Mouse (Mus musculus) spleen, adult 2 months (tissue): Measurements from ENCODE around the gene Taok3. TPM values are rescaled to one million over a fixed set of nuclear protein-coding genes. Genes with fewer than 3 reads are reported as not detected.

Experiments
- DNase-seq, 2 experiments: peaks; one replicate each; pipeline versions ENCODE4 v3.0.0 to v3.0.0-alpha.2; 2012 to 2021; ENCODE audit warnings: low spot score in 2 of 2, low read depth in 1 of 2
- H3K27ac ChIP-seq: fragments of 200-500 bp; 2 replicates; pipeline ENCODE4 v1.5.1; 2012; ENCODE audit warnings: low read length, inconsistent platforms; ENCODE audit not compliant: insufficient read depth
- H3K27me3 ChIP-seq: fragments of 200-500 bp; 2 replicates; pipeline ENCODE4 v1.6.1; 2012; ENCODE audit warnings: mild to moderate bottlenecking, moderate library complexity, low read length, inconsistent platforms; ENCODE audit not compliant: control insufficient read depth, insufficient read depth
- H3K36me3 ChIP-seq: fragments of 200-500 bp; 2 replicates; pipeline ENCODE4 v1.6.1; 2012; ENCODE audit warnings: mild to moderate bottlenecking, low read length, inconsistent platforms; ENCODE audit not compliant: control insufficient read depth, insufficient read depth
- H3K4me1 ChIP-seq: fragments of 200-500 bp; 2 replicates; pipeline ENCODE4 v1.6.1; 2011; ENCODE audit warnings: inconsistent platforms; ENCODE audit not compliant: control insufficient read depth, insufficient read depth, insufficient read length
- H3K4me3 ChIP-seq: fragments of 200-500 bp; 2 replicates; pipeline ENCODE4 v1.5.1; 2011; ENCODE audit warnings: mild to moderate bottlenecking, inconsistent platforms; ENCODE audit not compliant: insufficient read depth, insufficient read length; ENCODE audit errors: extremely low read depth
- CTCF ChIP-seq: fragments of 200-500 bp; IDR thresholded peaks from 2 replicates; pipeline ENCODE4 v1.5.1; 2011; ENCODE audit warnings: mild to moderate bottlenecking, inconsistent platforms; ENCODE audit not compliant: insufficient read depth, insufficient read length, insufficient replicate concordance; ENCODE audit errors: extremely low read depth
- POLR2A ChIP-seq: fragments of 200-500 bp; IDR thresholded peaks from 2 replicates; pipeline ENCODE4 v1.6.1; 2011; ENCODE audit warnings: low read depth, low read length, inconsistent platforms
- WGBS: fragments of 180-500 bp; shearing (Covaris S2); methylation state at CpG from one replicate; pipeline ENCODE4 v1.1.7; 2018; 5-methylcytosine and 5-hydroxymethylcytosine counted together
- polyA plus RNA-seq: library from polyadenylated mRNA; depleted of rRNA; stranded (reverse); fragments of >200 nt; gene quantifications from 2 replicates; pipeline ENCODE4 v1.2.3, GENCODE M21; 2012

Taok3 gene
- polyA plus RNA-seq, 1 experiment: 18.4 TPM

DNA sequence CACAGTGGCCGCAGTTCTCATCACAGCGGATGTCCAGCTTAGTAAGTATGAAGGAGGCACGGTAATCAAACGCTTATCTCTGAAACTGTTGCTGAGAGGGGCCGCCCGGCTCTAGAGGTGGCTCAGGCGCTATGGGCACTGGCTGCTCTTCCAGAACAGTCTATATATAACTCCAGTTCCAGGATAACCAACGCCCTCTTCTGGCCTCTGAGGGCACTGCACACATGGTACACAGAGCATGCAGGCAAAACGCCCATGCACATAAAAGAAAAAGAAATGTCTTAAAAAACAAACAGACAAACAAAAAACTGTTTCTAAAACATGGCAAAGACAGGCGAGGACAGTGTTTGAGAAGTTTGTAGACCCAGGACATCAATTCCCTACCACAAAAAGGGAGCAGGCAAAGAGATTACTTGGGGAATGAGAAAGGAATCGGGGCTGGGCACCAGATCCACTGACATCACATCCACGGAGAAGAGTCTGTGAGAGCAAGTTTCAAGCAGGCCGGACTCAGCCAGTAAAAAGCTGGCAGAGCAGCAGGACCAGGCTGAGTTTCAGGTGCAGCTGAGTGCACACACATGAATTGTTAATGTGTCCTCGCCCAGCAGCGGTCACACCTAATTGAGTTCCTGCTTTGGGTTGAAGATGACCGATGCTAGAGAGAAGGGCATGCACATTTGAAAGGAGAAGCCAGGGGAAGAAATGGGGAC, 8.7 kb upstream of the Taok3 start:
- Histone ChIP-seq H3K36me3 (peaks cover 24% of the 10 kb centered on the region), H3K27ac (no peak overlapping the region), H3K4me3 (no peak overlapping the region), H3K4me1 (no peaks in the 10 kb centered on the region), H3K27me3 (no peaks in the 10 kb centered on the region)
- DNase-seq: no peak
- 93% methylated on average over 16 of the region's 16 CpGs for WGBS
- TF ChIP-seq CTCF (no peak), POLR2A (no peak)

DNA sequence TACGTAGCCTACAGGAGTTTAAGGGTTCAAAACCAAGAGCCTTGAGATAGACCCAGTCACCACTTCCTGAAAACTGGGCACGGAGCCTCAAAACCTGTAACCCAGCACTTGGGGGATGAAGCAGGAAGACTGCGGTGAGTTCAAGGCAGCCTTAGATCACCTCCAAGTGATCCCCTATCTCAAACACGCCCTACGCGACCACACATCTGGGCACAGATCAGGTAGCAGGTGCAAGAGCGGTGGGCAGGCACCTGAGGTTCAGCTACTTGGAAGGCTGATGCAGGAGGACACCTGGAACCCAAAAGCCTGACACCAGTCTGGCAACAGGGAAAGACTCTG, 8.2 kb upstream of the Taok3 start:
- Histone ChIP-seq H3K4me3 (no peak overlapping the region), H3K4me1 (no peaks in the 10 kb centered on the region), H3K27ac (no peak overlapping the region), H3K36me3 (peaks cover 20% of the 10 kb centered on the region), H3K27me3 (no peaks in the 10 kb centered on the region)
- TF ChIP-seq POLR2A: no peak
- no peak for TF ChIP-seq CTCF
- DNase-seq: no peak
- 77% methylated on average over 7 of the region's 7 CpGs for WGBS

GRCm38 (mm10) chr5:117113330-117113729, 6.6 kb upstream of the Taok3 start:
- Histone ChIP-seq H3K27me3 (no peaks in the 10 kb centered on the region), H3K36me3 (peaks cover 12% of the 10 kb centered on the region), H3K4me1 (no peaks in the 10 kb centered on the region), H3K4me3 (no peak overlapping the region), H3K27ac (no peak overlapping the region)
- 93% methylated on average over 7 of the region's 7 CpGs for WGBS
- TF ChIP-seq CTCF: no peak
- no peak for TF ChIP-seq POLR2A
- DNase-seq: no peak

DNA sequence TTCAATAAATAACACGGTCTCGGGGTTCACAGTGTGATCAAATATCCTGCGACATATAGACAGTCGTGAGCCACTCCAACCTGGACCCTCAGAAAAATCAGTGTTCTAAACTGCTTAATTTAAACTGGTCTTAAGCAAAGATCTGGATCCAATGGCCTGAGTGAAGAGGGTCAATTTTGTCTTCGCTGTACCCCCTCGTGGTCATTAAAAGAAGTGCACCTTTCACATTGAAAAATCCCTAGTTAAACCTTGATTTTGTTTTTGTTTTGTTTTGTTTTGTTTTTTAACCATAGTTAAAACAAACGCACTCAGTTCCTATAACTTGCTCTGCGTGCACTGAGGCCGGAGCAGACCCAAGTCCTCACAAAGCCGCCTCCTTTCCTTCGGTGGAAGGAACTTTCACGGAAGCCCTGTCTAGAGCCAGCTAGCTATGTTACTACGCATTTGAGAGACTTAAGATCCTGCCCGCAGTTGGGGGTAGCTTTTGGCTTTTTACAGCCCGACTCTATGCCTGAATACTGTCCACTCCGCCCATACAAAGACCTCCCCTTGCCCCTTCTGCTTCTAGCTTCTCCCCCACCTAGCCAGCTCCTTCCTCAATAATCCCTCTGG, 5.2 kb upstream of the Taok3 start:
- Histone ChIP-seq H3K36me3 (peaks cover 5% of the 10 kb centered on the region), H3K4me3 (peak overlapping the region; percentile 81), H3K27ac (peak overlapping the region; percentile 68), H3K27me3 (no peaks in the 10 kb centered on the region), H3K4me1 (no peaks in the 10 kb centered on the region; the same call in 1 of the 2 replicates)
- WGBS: 8% methylated on average over 16 of the region's 16 CpGs
- no peak for DNase-seq
- TF ChIP-seq CTCF (no peak), POLR2A (no peak)

GRCm38 (mm10) chr5:117115193-117115767, 4.6 kb upstream of the Taok3 start:
- Histone ChIP-seq H3K27me3 (no peaks in the 10 kb centered on the region), H3K4me3 (peak overlapping the region; percentile 81), H3K4me1 (no peaks in the 10 kb centered on the region; the same call in 1 of the 2 replicates), H3K27ac (peak overlapping the region; percentile 68), H3K36me3 (peaks cover 4% of the 10 kb centered on the region)
- TF ChIP-seq CTCF (no peak), POLR2A (no peak)
- WGBS: 1% methylated on average over 41 of the region's 43 CpGs
- DNase-seq: peak in 1 of 2 experiments; percentile 33

DNA sequence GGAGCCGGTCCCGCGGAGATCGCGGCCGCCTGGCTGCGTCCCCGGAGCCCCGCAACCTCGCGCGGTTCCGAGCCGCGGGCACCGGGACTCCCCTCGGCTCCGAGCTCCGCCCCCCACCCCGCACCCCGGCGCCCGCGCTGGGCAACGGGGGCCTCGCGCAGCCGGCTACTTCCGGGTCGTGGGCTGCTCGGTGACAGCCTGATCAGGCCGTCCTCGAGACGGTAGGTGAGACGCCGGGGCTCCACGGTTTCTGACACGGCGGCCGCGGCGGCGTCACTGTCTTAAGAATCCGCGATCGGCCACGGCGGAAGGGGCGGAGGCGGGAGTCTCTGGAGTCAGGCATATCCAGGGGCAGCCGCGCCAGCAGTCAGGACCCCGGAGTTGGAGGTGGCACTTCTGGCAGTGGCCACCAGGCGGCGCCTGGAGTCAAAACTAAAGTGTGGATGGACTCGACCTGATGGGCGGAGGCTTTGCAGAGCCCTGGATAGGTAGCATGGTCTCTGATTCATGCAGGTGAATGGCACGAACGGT, 4.0 kb upstream of the Taok3 start, which contains the start of gene Suds3:
TSS of gene Suds3 (minus strand) at position 278 of the 531 bp plus-strand sequence.
- no peaks in the 10 kb centered on the region; the same call in 1 of the 2 replicates for H3K4me1 ChIP-seq
- H3K27me3 ChIP-seq: no peaks in the 10 kb centered on the region; the same call in 1 of the 2 replicates
- DNase-seq: peak; percentile 79 to 90
- H3K36me3 ChIP-seq: peaks cover 4% of the 10 kb centered on the region
- TF ChIP-seq CTCF (peak; percentile 96), POLR2A (no peak)
- peak within 1 kb of the TSS; percentile 81 for H3K4me3 ChIP-seq
- peak within 1 kb of the TSS; percentile 87 for H3K27ac ChIP-seq
- under 1% methylated on average over 58 of the region's 59 CpGs for WGBS

DNA sequence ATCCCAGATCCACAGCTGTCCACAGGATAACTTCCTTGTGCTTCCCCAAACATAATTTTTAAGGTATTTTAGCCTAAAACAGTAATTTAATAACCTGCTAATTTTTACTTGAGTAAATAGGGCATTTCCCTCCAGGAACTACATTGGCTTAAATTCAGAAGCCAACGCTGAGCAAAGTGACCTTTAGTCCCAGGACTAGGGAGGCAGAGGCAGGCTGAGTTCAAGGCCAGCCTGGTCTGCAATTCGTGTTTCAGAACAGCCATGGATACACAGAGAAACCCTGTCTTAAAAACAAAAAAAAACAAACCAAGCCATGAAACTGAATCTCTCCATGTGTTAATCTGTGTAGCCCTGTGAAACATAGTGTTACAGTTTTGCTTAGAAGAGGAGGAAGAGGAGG, 3.3 kb upstream of the Taok3 start:
- no peaks in the 10 kb centered on the region; the same call in 1 of the 2 replicates for H3K4me1 ChIP-seq
- no peak overlapping the region for H3K27ac ChIP-seq
- no peak for TF ChIP-seq CTCF
- no peak for TF ChIP-seq POLR2A

More for the DNA sequence above, 3.3 kb upstream of the Taok3 start:
- H3K27me3 ChIP-seq: no peaks in the 10 kb centered on the region; the same call in 1 of the 2 replicates
- WGBS: 76% methylated on average over 2 of the region's 2 CpGs
- no peak overlapping the region for H3K4me3 ChIP-seq
- H3K36me3 ChIP-seq: peaks cover under 1% of the 10 kb centered on the region; the same call in 1 of the 2 replicates
- no peak for DNase-seq
